Mouse (Mus musculus) embryonic facial prominence, embryonic 12.5 days (tissue): ENCODE data around the gene Add3. TPM values are rescaled to one million over a fixed set of nuclear protein-coding genes. Genes with fewer than 3 reads are reported as not detected.

Source experiments
- ATAC-seq: fragments of 200-750 bp; cut with Nextera tagmentation; 2 replicates; pipeline ENCODE4 v1.8.0; 2017; ENCODE audit not compliant: insufficient number of reproducible peaks, insufficient read depth, low FRiP score, low TSS enrichment
- H3K27ac ChIP-seq: fragments of 300-500 bp; sonication (generic); 2 replicates; pipeline ENCODE4 v1.5.1; 2016; ENCODE audit warnings: mild to moderate bottlenecking
- H3K27me3 ChIP-seq: fragments of 300-500 bp; sonication (generic); 2 replicates; pipeline ENCODE4 v1.6.1; 2016; ENCODE audit warnings: mild to moderate bottlenecking, moderate library complexity
- H3K36me3 ChIP-seq: fragments of 300-500 bp; sonication (generic); 2 replicates; pipeline ENCODE4 v1.6.1; 2016; ENCODE audit warnings: mild to moderate bottlenecking
- H3K4me1 ChIP-seq: fragments of 300-500 bp; sonication (generic); 2 replicates; pipeline ENCODE4 v1.6.1; 2016
- H3K4me2 ChIP-seq: fragments of 300-500 bp; sonication (generic); replicated peaks from 2 replicates; pipeline ENCODE4 v1.6.1; 2016; ENCODE audit warnings: mild to moderate bottlenecking, moderate library complexity
- H3K4me3 ChIP-seq: fragments of 300-500 bp; sonication (generic); 2 replicates; pipeline ENCODE4 v1.5.1; 2016; ENCODE audit warnings: mild to moderate bottlenecking
- H3K9ac ChIP-seq: fragments of 300-500 bp; sonication (generic); 2 replicates; pipeline ENCODE4 v1.6.1; 2016; ENCODE audit warnings: mild to moderate bottlenecking, moderate library complexity
- H3K9me3 ChIP-seq: fragments of 300-500 bp; sonication (generic); 2 replicates; pipeline ENCODE4 v1.6.1; 2016; ENCODE audit warnings: mild to moderate bottlenecking, moderate library complexity
- whole genome bisulfite sequencing: fragments of 180-500 bp; shearing (Covaris S2); methylation state at CpG from one replicate; pipeline ENCODE4 v1.1.7; 2016; 5-methylcytosine and 5-hydroxymethylcytosine counted together
- polyA plus RNA-seq: library from polyadenylated mRNA; unstranded; fragments of >200 nt; fragmentation: Nextera tagmentation; extraction: Ambion mirVana; gene quantifications from 2 replicates; pipeline ENCODE4 v1.2.1, GENCODE M21; 2016

The Add3 gene
- polyA plus RNA-seq, 1 experiment from 2014 or later, result 90.5 TPM

DNA sequence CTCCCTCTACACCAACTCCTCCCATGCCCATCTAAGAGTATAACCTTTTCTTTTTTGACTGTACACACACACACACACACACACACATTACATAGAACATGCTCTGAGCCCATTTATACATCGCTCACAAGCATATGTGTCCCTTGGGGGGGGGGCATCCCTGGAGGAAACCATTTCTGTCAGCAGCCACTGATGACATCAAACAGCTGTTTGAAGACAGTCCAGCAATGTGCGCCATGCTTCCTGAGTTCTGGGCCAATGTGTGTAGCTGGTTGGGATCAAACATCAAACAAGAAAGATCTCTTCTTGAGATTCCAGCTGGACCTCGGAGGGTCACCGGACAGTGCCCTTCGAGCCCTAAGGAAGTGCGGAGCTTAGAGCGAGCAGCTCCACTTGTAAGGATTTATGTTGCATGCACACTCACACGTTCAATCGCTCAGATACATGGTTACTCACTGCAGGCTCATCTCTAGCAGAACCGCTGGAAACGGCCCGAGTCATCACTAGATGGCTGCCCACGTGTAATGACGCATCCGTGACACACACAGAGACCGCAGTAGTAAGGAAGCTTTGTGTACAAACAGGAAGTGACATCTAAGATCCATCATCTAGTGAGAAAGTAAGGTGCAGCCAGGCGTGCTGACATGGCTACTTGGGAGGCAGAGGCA is 132.9 kb downstream of the Add3 start:
- Histone ChIP-seq H3K4me3 (no peak overlapping the region), H3K4me2 (no peak overlapping the region), H3K36me3 (no peaks in the 10 kb centered on the region), H3K27ac (no peak overlapping the region), H3K27me3 (no peaks in the 10 kb centered on the region), H3K4me1 (no peaks in the 10 kb centered on the region), H3K9ac (no peak overlapping the region), H3K9me3 (no peaks in the 10 kb centered on the region)
- no peak for ATAC-seq
- WGBS, result 89% methylated on average over 17 of the region's 17 CpGs

DNA sequence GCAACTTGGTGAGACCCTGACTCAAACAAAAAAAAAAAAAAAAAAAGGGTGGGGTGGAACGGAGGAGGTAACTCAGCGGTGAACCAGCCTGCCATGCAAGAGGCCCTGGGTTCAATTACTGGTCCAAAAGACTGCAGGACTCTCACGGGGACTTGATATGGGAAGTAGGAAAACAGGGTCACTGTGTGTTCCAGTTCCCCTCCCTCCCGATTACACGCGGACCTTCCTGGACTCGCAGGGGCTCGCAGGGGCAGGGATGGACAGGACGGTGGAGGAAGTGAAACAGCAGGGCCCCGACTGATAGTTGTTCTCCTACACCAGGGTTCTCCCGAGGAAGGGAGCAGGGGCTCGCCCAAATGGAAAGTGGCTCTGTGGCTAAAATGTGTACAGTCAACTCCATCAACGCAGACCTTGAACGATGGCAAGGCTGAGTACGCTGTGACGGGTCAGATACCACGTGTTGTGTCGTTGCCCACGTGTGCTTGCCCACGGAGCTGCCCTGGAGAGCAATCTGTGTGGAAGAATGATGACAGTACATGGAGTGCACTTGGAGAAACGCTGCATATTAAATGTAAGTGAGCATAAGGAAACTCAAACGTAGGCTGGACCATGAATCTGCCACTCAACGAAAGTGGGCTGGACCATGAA is 133.7 kb downstream of the Add3 start:
- Histone ChIP-seq H3K4me1 (peaks cover 3% of the 10 kb centered on the region; the same call in 1 of the 2 replicates), H3K27me3 (no peaks in the 10 kb centered on the region), H3K9ac (no peak overlapping the region), H3K36me3 (no peaks in the 10 kb centered on the region), H3K4me3 (no peak overlapping the region), H3K27ac (no peak overlapping the region), H3K4me2 (no peak overlapping the region), H3K9me3 (no peaks in the 10 kb centered on the region)
- WGBS, result 81% methylated on average over 23 of the region's 23 CpGs
- ATAC-seq, result no peak

DNA sequence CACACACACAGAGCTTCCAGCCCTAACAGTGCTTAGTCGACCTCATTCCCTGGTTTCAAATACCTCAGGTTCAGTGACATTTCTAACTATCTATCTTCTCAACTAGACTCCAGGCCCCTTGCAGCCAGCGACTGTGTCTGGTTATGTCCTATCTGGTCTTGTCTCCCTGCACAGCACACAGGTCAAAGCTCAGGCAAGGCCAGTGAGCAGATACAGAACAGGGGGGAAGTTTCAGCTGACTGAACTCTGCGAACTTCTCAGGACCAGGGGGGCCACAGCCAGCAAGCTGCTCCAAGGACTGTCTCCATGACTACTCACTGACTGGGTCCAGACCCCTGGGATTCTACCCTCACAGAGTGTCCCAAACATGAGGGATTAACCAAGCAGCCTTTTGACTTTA is 135.0 kb downstream of the Add3 start:
- H3K36me3 ChIP-seq, result no peaks in the 10 kb centered on the region
- peaks cover 6% of the 10 kb centered on the region; the same call in 1 of the 2 replicates for H3K4me1 ChIP-seq
- WGBS, result 51% methylated on average over 3 of the region's 3 CpGs
- no peaks in the 10 kb centered on the region for H3K27me3 ChIP-seq
- H3K4me3 ChIP-seq, result no peak overlapping the region
- no peak overlapping the region for H3K27ac ChIP-seq
- ATAC-seq, result no peak
- no peak overlapping the region for H3K9ac ChIP-seq
- no peak overlapping the region for H3K4me2 ChIP-seq
- no peaks in the 10 kb centered on the region for H3K9me3 ChIP-seq

DNA sequence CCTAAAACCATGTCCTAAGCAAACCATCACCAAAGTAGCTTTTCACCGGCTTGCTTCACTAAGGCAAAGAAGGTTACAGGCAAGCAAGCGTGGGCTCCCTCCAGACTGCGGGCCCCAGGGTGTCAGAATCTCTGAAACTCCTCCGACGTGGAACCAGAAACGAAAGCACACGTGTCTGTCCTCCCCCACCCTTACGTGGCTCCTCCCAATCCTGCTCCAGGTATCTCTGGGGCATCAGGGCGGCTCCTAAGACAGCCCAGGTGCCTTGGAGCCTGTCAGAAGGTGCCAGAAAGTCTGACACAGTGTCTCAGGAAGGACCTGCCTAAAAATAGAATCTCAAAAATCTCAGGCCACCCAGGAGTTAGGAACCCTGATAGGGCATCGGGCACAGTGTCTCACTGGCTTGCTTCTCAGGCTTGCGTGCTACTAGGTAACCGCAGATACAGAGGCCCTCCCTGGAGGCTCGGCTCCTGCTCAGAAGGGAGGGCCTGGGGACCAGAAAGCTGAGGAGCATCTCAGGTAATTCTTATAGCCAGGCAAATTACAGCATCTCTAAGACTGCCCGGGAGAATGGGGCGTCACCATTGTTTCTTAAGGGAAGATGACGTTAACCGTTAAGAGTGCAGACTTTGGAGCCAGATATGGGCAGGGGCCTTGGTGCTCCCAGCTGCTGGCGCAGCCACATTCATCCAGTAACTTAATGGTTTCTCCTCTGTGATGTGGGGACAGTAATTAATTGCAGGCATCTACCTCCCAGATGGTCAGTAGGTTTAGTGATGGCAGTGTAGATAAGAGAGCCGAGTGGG is 136.9 kb downstream of the Add3 start:
- ATAC-seq, result peak; percentile 69; the same call in 1 of the 2 replicates

DNA sequence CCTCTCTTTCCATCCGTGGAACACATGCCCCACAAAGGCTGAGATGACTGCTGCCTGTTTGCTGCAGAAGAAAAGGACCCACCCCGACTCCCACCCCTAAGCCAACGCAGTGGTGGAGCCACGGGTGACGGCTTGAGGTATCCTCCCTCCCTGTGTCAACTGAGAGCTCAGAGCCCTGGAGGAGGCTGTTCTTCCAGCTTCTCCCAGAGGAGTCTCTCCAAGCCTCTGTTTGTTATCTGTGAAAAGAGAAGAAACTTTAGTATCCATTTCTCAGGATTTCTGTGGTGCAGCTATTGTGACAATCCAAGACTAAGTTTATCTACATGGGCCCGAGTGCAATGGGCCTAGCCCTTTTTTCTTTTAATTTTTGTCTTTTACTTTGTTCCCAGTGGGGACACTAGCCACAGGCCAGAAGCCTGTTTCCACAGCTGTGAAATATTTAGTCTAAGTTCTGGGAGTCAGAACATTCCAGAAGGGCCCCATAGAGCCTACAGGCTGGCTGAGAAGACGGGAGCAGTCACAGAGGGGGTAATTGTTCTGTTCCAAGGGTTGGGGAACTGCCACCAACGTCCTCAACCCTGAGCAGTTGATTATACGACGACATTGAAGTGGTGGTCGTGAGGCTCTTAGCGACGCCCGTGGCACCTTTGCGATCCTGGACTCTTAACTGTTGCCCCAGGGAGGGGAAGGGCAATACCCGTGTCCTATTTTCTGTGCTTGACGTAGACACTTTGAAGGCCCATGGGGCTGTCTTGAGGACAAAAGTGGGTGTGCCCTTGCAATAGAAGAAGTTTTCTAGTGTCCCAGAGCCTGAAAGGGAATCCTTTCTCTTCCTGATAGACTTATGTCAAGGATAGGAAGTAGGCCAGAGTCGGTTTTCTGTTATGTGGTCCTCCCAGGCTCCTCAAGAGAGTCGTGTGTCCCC is 138.5 kb downstream of the Add3 start:
- 62% methylated on average over 19 of the region's 19 CpGs for WGBS
- H3K4me3 ChIP-seq, result no peak overlapping the region
- H3K9me3 ChIP-seq, result no peaks in the 10 kb centered on the region
- H3K27me3 ChIP-seq, result no peaks in the 10 kb centered on the region
- H3K36me3 ChIP-seq, result no peaks in the 10 kb centered on the region
- no peak for ATAC-seq
- H3K9ac ChIP-seq, result no peak overlapping the region
- no peak overlapping the region for H3K27ac ChIP-seq
- H3K4me1 ChIP-seq, result peaks cover 6% of the 10 kb centered on the region; the same call in 1 of the 2 replicates
- H3K4me2 ChIP-seq, result no peak overlapping the region

More for the DNA sequence above, 136.9 kb downstream of the Add3 start:
- no peak overlapping the region for H3K4me3 ChIP-seq
- H3K27ac ChIP-seq, result no peak overlapping the region
- 58% methylated on average over 19 of the region's 19 CpGs for WGBS
- H3K27me3 ChIP-seq, result no peaks in the 10 kb centered on the region
- H3K4me1 ChIP-seq, result peaks cover 6% of the 10 kb centered on the region; the same call in 1 of the 2 replicates
- H3K4me2 ChIP-seq, result no peak overlapping the region
- H3K9ac ChIP-seq, result no peak overlapping the region
- no peaks in the 10 kb centered on the region for H3K36me3 ChIP-seq
- no peaks in the 10 kb centered on the region for H3K9me3 ChIP-seq

DNA sequence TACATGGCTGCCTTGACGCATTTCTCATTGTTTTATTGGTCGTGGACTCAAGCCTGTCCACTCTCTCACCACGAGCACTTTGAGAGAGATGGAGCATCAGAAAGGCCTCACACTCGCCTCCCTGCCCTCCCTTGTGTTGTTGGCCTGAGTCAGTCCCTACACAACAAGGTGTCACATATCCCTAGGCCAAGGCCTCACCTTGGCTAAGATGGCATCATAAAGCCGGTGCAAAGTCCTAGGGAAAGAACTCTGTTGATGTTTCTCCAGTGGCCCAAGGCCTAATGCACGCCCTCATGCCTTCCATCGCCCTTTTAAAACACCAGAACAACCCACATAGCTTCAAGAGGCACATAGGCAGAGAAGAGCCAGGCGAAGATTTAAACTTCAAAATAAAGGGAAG is 140.0 kb downstream of the Add3 start:
- ATAC-seq, result no peak
- WGBS, result 88% methylated on average over 8 of the region's 8 CpGs

DNA sequence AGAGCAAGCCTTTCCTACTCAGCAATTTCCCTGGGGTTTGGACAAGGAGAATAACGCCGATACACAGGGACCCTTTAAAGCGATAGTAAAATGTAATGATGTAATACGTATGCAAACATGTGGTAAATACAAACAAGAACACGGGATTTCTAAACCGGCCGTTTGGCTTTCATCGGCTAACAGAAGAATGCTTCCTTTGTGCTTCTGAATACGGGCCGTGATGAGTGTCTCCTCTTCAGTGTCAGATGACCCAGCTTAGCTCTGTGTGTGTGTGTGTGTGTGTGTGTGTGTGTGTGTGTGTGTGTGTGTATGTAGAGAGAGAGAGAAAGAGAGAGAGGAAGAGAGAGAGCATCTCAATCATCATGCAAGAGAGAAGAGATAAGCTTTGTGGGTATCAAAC is 142.3 kb downstream of the Add3 start:
- Histone ChIP-seq H3K4me2 (no peak overlapping the region), H3K9ac (no peak overlapping the region), H3K4me3 (no peak overlapping the region), H3K9me3 (no peaks in the 10 kb centered on the region), H3K4me1 (peaks cover 6% of the 10 kb centered on the region; the same call in 1 of the 2 replicates), H3K36me3 (no peaks in the 10 kb centered on the region), H3K27me3 (no peaks in the 10 kb centered on the region), H3K27ac (no peak overlapping the region)
- 45% methylated on average over 10 of the region's 10 CpGs for WGBS
- ATAC-seq, result no peak

More for the DNA sequence above, 140.0 kb downstream of the Add3 start:
- no peak overlapping the region for H3K9ac ChIP-seq
- no peaks in the 10 kb centered on the region for H3K27me3 ChIP-seq
- no peak overlapping the region for H3K4me3 ChIP-seq
- no peaks in the 10 kb centered on the region for H3K36me3 ChIP-seq
- no peak overlapping the region for H3K4me2 ChIP-seq
- H3K9me3 ChIP-seq, result no peaks in the 10 kb centered on the region
- no peak overlapping the region for H3K27ac ChIP-seq
- peaks cover 6% of the 10 kb centered on the region; the same call in 1 of the 2 replicates for H3K4me1 ChIP-seq

DNA sequence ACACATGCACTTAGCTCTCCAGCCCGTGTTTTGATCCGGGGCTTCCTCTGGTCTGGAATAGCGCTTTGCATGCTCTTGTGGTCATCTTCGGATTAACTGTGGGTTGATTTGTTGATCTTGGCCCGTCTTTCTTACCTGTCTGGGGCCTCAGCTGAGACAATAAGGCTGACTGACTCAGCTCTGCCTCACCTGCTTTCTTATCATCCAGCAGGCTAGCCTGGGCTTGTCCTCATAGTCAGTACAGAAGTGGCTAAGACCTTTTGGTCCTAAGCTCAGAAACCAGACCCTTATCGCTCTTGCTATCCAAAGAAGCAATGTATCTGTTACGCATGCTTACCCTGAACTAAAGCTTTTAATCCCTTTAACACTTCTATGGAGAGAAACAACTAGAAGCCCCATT is 143.5 kb downstream of the Add3 start:
- Histone ChIP-seq H3K27ac (no peak overlapping the region), H3K9ac (no peak overlapping the region), H3K36me3 (no peaks in the 10 kb centered on the region), H3K9me3 (no peaks in the 10 kb centered on the region), H3K4me2 (no peak overlapping the region), H3K4me1 (peaks cover 4% of the 10 kb centered on the region; the same call in 1 of the 2 replicates), H3K4me3 (no peak overlapping the region), H3K27me3 (no peaks in the 10 kb centered on the region)
- 79% methylated on average over 7 of the region's 7 CpGs for WGBS
- no peak for ATAC-seq

DNA sequence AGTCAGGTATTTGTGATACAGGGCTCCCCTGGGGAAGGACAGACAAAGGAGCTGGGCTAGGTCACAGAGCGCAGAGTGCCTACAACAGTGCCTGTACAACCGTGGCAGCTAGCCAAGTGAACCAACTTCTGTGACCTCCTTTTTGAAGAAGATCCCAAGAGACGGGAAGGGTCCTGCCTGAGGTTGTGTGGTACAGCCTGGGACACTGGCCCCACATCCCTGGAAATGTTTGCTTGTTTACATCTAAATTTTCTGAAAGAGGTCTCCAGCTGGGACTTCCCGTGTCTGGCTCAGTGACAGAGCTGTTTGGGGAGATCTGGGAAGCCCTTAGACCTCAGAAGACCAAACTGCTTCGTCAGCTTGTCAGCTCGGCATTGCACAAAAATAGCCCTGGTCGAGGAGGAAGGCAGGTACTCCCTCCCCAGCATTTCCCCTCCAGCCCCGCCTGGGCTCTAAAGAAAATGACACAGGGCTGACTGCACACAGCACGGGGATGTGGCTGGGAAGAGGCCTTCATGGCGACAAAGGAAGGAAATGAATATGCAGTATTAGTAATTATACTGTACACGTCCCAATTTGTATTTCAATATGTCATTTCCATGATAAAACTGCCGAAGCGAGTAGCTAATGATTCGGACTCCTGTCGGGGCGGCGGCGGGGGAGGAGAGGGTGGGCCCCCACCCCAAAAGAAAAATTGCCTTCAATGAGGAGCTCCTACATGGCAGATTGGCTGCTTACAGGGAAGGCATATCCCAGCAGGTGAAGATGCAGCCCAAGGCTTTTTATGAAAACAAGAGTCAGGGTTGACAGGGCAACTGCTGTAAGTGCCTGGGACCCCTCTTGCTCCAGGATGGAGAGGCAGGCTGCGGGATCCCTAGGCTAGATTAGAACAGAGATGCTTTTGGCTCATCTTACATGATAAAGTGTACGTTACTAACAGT is 144.3 kb downstream of the Add3 start:
- no peak overlapping the region for H3K9ac ChIP-seq
- no peaks in the 10 kb centered on the region for H3K27me3 ChIP-seq
- WGBS, result 36% methylated on average over 20 of the region's 20 CpGs
- no peak for ATAC-seq
- no peak overlapping the region for H3K4me3 ChIP-seq
- no peaks in the 10 kb centered on the region for H3K4me1 ChIP-seq
- H3K36me3 ChIP-seq, result no peaks in the 10 kb centered on the region
- H3K9me3 ChIP-seq, result no peaks in the 10 kb centered on the region
- no peak overlapping the region for H3K4me2 ChIP-seq
- no peak overlapping the region for H3K27ac ChIP-seq
